Mouse (Mus musculus) MEL (cell line): ENCODE data around the gene Lix1l.
A peak's percentile ranks its signal among the peaks of the same experiment; 100 is the strongest.

ENCODE experiments used
- CTCF ChIP-seq, 3 experiments: IDR thresholded peaks in 2 of 3; conservative IDR thresholded peaks in 1 of 3; 2 replicates each; pipeline ENCODE4 v1.5.1; 2011 to 2012; ENCODE audit warnings: low read length in 3 of 3, low read depth in 2 of 3, mild to moderate bottlenecking in 2 of 3, improper control_type of control experiment in 1 of 3, inconsistent platforms in 1 of 3, mixed read lengths in 1 of 3, moderate library complexity in 1 of 3; ENCODE audit not compliant: control insufficient read depth in 1 of 3, insufficient read depth in 1 of 3, poor library complexity in 1 of 3, severe bottlenecking in 1 of 3
- E2F4 ChIP-seq: IDR thresholded peaks from 2 replicates; pipeline ENCODE4 v1.6.1; 2011; ENCODE audit warnings: low read depth, low read length, improper control_type of control experiment, borderline replicate concordance
- EP300 ChIP-seq, 2 experiments: IDR thresholded peaks; 2 replicates each; pipeline ENCODE4 v1.6.1; 2011; ENCODE audit warnings: improper control_type of control experiment in 2 of 2, low read length in 2 of 2, low read depth in 1 of 2, mild to moderate bottlenecking in 1 of 2
- GATA1 ChIP-seq: IDR thresholded peaks from 2 replicates; pipeline ENCODE4 v1.6.1; 2011; ENCODE audit warnings: low read depth, low read length, improper control_type of control experiment
- KAT2A ChIP-seq: conservative IDR thresholded peaks from 2 replicates; pipeline ENCODE4 v1.6.1; 2012; ENCODE audit warnings: low read depth, low read length, improper control_type of control experiment, inconsistent platforms
- MEF2A ChIP-seq: IDR thresholded peaks from 2 replicates; pipeline ENCODE4 v1.6.1; 2014; ENCODE audit warnings: low read depth, mild to moderate bottlenecking, inconsistent platforms, low read length, improper control_type of control experiment; ENCODE audit not compliant: poor library complexity, insufficient replicate concordance, severe bottlenecking; ENCODE audit errors: extremely low read depth
- NELFE ChIP-seq: IDR thresholded peaks from 2 replicates; pipeline ENCODE4 v1.6.1; 2011; ENCODE audit warnings: low read depth, low read length, improper control_type of control experiment
- POLR2A ChIP-seq, 2 experiments: IDR thresholded peaks; 2 replicates each; pipeline ENCODE4 v1.6.1; 2011 to 2012; ENCODE audit warnings: low read length in 2 of 2, mild to moderate bottlenecking in 2 of 2, control low read depth in 1 of 2, improper control_type of control experiment in 1 of 2, low read depth in 1 of 2, moderate library complexity in 1 of 2; ENCODE audit not compliant: control insufficient read depth in 1 of 2, insufficient read depth in 1 of 2, poor library complexity in 1 of 2
- POLR2AphosphoS5 ChIP-seq: IDR thresholded peaks from 2 replicates; pipeline ENCODE4 v1.6.1; 2012; ENCODE audit warnings: low read depth, borderline replicate concordance, mild to moderate bottlenecking, inconsistent platforms, low read length, moderate library complexity, mixed read lengths
- TAL1 ChIP-seq: IDR thresholded peaks from 2 replicates; pipeline ENCODE4 v1.6.1; 2012; ENCODE audit warnings: mild to moderate bottlenecking, inconsistent platforms, low read length, moderate library complexity, mixed read lengths
- TCF12 ChIP-seq: IDR thresholded peaks from 2 replicates; pipeline ENCODE4 v1.6.1; 2014; ENCODE audit warnings: low read depth, mild to moderate bottlenecking, inconsistent platforms, low read length, improper control_type of control experiment, moderate library complexity
- USF1 ChIP-seq: IDR thresholded peaks from 2 replicates; pipeline ENCODE4 v1.6.1; 2014; ENCODE audit warnings: low read depth, mild to moderate bottlenecking, inconsistent platforms, low read length, improper control_type of control experiment, moderate library complexity
- ZNF384 ChIP-seq: IDR thresholded peaks from 2 replicates; pipeline ENCODE4 v1.6.1; 2012; ENCODE audit warnings: low read depth, mild to moderate bottlenecking, inconsistent platforms, low read length, improper control_type of control experiment

DNA sequence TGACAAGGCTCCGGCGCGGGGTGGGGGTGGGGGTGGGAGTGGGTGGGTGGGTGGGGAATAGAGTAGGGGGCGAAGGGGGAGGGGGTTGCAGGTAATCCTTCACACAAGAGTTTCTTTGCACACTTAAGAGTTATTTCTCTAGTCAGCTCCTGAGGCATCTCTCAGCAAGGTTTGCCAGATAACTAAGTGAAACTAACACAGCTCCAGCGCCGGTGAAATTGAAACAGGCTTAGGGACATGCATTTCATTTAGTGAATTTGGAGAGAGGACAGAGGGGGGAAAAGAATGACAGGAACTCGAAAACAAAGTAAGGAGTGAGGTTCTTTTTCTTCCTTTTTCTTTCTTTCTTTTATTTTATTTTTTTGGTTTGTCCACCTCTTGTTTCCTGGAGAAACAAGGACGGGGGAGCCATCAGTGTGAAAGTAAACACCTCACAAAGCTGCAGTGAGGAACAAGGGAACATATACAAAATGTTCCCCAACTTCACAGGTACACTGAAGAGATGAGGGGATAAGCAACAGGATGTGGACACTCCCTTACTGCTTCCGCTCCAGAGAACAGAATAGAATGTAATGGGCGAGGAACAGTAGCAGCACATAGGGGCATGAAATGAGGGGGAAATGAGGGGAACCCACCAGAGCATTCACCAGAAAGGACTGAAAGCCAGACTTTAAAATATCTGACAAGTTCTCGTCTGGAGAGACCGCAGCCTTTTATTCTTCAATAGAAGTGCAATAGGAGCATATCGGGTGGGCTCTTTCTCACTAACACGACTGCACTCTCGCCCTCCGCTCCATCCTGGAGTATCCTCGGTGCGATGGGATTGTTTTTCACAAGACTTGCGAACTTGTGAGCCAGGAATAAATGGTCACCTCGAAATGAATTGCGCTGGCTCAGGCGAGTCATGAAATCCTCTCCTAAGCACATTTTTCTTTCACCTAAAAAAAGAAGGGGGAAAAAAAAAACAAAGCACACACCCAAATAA lies 44.0 kb upstream of the Lix1l start:
- no peak for TF ChIP-seq CTCF (IDR thresholded peaks at IDR 0.05 in 2 of 3, conservative IDR thresholded peaks at IDR 0.05 in 1 of 3; ENCODE audit: control insufficient read depth in 1 of 3, insufficient read depth in 1 of 3, low read depth in 2 of 3, low read length in 3 of 3, poor library complexity in 1 of 3, severe bottlenecking in 1 of 3)
- no peak for TF ChIP-seq KAT2A
- no peak for TF ChIP-seq POLR2A (IDR thresholded peaks at IDR 0.05; ENCODE audit: control insufficient read depth in 1 of 2, insufficient read depth in 1 of 2, low read depth in 1 of 2, low read length in 2 of 2, poor library complexity in 1 of 2)
- no peak for TF ChIP-seq TAL1
- TF ChIP-seq MEF2A, result no peak
- no peak for TF ChIP-seq TCF12
- TF ChIP-seq USF1, result no peak
- no peak for TF ChIP-seq E2F4
- no peak for TF ChIP-seq NELFE
- TF ChIP-seq EP300 (IDR thresholded peaks at IDR 0.05; ENCODE audit: low read depth in 1 of 2, low read length in 2 of 2), result no peak
- TF ChIP-seq GATA1, result no peak
- TF ChIP-seq POLR2AphosphoS5, result 0 out of 2 replicates have a peak, but pooled peaks have one; percentile 75
- TF ChIP-seq ZNF384, result no peak
